Mouse (Mus musculus) ES-Bruce4 (cell line): Measurements from ENCODE around the gene Olfr1271. TPM values are rescaled to one million over a fixed set of nuclear protein-coding genes. Genes with fewer than 3 reads are reported as not detected.
"Not testable (repeated sequence)": the region's sequence is repeated elsewhere in the genome, so short reads cannot be mapped to it uniquely, and the experiment has no call there.

Experiments
- H3K27ac ChIP-seq: 2 replicates; pipeline ENCODE4 v1.5.1; 2012; ENCODE audit warnings: low read length, inconsistent platforms; ENCODE audit not compliant: insufficient read depth
- H3K27me3 ChIP-seq: 2 replicates; pipeline ENCODE4 v1.6.1; 2012; ENCODE audit warnings: mild to moderate bottlenecking, low read length, inconsistent platforms; ENCODE audit not compliant: control insufficient read depth, poor library complexity, insufficient read depth, severe bottlenecking
- H3K36me3 ChIP-seq: 2 replicates; pipeline ENCODE4 v1.6.1; 2012; ENCODE audit warnings: inconsistent platforms, mild to moderate bottlenecking, low read length, moderate library complexity; ENCODE audit not compliant: control insufficient read depth, poor library complexity, insufficient read depth, severe bottlenecking
- H3K4me1 ChIP-seq: one replicate; pipeline ENCODE4 v1.8.1; 2011; ENCODE audit warnings: low read length; ENCODE audit not compliant: control insufficient read depth, insufficient read depth
- H3K4me3 ChIP-seq: 2 replicates; pipeline ENCODE4 v1.5.1; 2011; ENCODE audit warnings: low read depth, mild to moderate bottlenecking, low read length
- H3K9ac ChIP-seq: 2 replicates; pipeline ENCODE4 v1.6.1; 2012; ENCODE audit warnings: low read depth, mild to moderate bottlenecking, inconsistent platforms; ENCODE audit not compliant: poor library complexity, severe bottlenecking
- H3K9me3 ChIP-seq: replicated peaks from 2 replicates; pipeline ENCODE4 v1.6.1; 2012; ENCODE audit warnings: mild to moderate bottlenecking, low read length, inconsistent platforms; ENCODE audit not compliant: control insufficient read depth, poor library complexity, insufficient read depth, severe bottlenecking
- CTCF ChIP-seq: IDR thresholded peaks from one replicate; pipeline ENCODE4 v1.8.1; 2011; ENCODE audit warnings: low read depth, low read length
- EP300 ChIP-seq: IDR thresholded peaks from 2 replicates; pipeline ENCODE4 v1.6.1; 2011; ENCODE audit warnings: low read depth, low read length; ENCODE audit not compliant: insufficient read depth
- POLR2A ChIP-seq: IDR thresholded peaks from one replicate; pipeline ENCODE4 v1.8.1; 2011; ENCODE audit warnings: low read length; ENCODE audit not compliant: insufficient read depth
- polyA plus RNA-seq: library from polyadenylated mRNA; stranded (reverse); fragments of >200 nt; gene quantifications from 2 replicates; pipeline ENCODE4 v1.2.4, GENCODE M21; 2011; ENCODE audit warnings: low read depth; ENCODE audit not compliant: missing spikeins, insufficient read depth, insufficient read length

Gene Olfr1271
- 0.11 TPM in 1 of 2 replicates, not detected in the other for polyA plus RNA-seq

GRCm38 (mm10) chr2:90270932-90271331 lies at the start of gene Olfr1271:
Gene Olfr1271, minus strand, starts transcription at chr2:90271032.
- TF ChIP-seq EP300 (no peak), CTCF (no peak), POLR2A (no peak)
- Histone ChIP-seq H3K27ac (no peak within 1 kb of the TSS), H3K4me3 (no peak within 1 kb of the TSS), H3K9me3 (no peaks in the 10 kb centered on the region), H3K27me3 (no peaks in the 10 kb centered on the region), H3K36me3 (no peaks in the 10 kb centered on the region), H3K4me1 (no peaks in the 10 kb centered on the region), H3K9ac (no peak within 1 kb of the TSS)

DNA sequence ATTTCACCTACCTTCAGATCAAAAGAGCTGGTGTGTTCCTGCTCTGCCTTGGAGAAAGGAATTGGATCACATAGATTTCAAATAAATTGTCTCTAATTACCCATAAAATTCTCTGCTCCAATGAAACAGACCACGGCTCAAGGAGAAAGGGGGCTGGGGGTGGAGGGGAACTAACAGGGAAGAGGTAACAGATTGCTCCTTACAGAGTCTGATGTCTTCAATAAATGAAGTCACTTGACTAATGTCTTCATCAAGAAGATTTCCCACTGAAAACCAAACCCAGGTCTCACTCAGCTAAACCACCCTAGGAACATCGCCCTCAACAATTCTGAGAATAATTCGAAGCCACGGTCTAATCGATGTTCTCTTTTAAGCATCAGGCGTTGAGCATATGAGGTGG lies 21.9 kb upstream of the Olfr1271 start, which contains the start of gene Olfr1272:
Olfr1272 (minus strand) TSS at position 101 of the 400 bp plus-strand sequence.
- Histone ChIP-seq H3K9me3 (no peaks in the 10 kb centered on the region), H3K27ac (no peak within 1 kb of the TSS), H3K9ac (no peak within 1 kb of the TSS), H3K4me1 (no peaks in the 10 kb centered on the region), H3K27me3 (no peaks in the 10 kb centered on the region), H3K36me3 (no peaks in the 10 kb centered on the region), H3K4me3 (no peak within 1 kb of the TSS)
- TF ChIP-seq POLR2A = no peak
- TF ChIP-seq EP300 = no peak
- TF ChIP-seq CTCF = no peak

- Histone ChIP-seq H3K4me3 (no peak within 1 kb of the TSS), H3K4me1 (no peaks in the 10 kb centered on the region), H3K9me3 (no peaks in the 10 kb centered on the region), H3K27me3 (no peaks in the 10 kb centered on the region), H3K36me3 (no peaks in the 10 kb centered on the region), H3K27ac (no peak within 1 kb of the TSS), H3K9ac (no peak within 1 kb of the TSS)
- TF ChIP-seq POLR2A = no peak
- TF ChIP-seq CTCF = no peak
- TF ChIP-seq EP300 = no peak
These were observed 13.3 kb downstream of the Olfr1271 start, which contains the start of gene Olfr142 for GRCm38 (mm10) chr2:90257492-90257891. Gene Olfr142, minus strand, starts transcription at chr2:90257592.

GRCm38 (mm10) chr2:90224393-90224792 lies 46.4 kb downstream of the Olfr1271 start, which contains the start of gene Olfr1506:
Gene Olfr1506, minus strand, starts transcription at chr2:90224493.
- not testable (repeated sequence) for H3K27ac ChIP-seq, H3K27me3 ChIP-seq, H3K9me3 ChIP-seq, H3K4me3 ChIP-seq, H3K4me1 ChIP-seq, H3K36me3 ChIP-seq, H3K9ac ChIP-seq

Other genes starting within 250 kb of the Olfr1271 start
- gene Olfr1264, start 245.5 kb downstream of the Olfr1271 start, polyA plus RNA-seq = not detected in 2 replicates
- not detected in 2 replicates for gene Olfr1265, start 235.7 kb downstream of the Olfr1271 start, polyA plus RNA-seq
- gene Olfr140, start 207.4 kb downstream of the Olfr1271 start, polyA plus RNA-seq = not detected in 2 replicates
- gene Olfr1269, start 149.6 kb downstream of the Olfr1271 start, polyA plus RNA-seq = not detected in 2 replicates
- not detected in 2 replicates for gene Olfr32, start 128.7 kb downstream of the Olfr1271 start, polyA plus RNA-seq
- not detected in 2 replicates for gene Olfr1270, start 117.9 kb downstream of the Olfr1271 start, polyA plus RNA-seq
- gene Olfr1506, start 46.5 kb downstream of the Olfr1271 start, polyA plus RNA-seq = not detected in 2 replicates
- gene Olfr142, start 13.4 kb downstream of the Olfr1271 start, polyA plus RNA-seq = not detected in 2 replicates
- gene Olfr1272, start 21.8 kb upstream of the Olfr1271 start, polyA plus RNA-seq = not detected in 2 replicates
- 1.1 and 1.6 TPM in 2 replicates for gene Gm13769, start 51.2 kb upstream of the Olfr1271 start, polyA plus RNA-seq
- gene Olfr1274-ps, start 127.7 kb upstream of the Olfr1271 start, polyA plus RNA-seq = not detected in 2 replicates